Mouse (Mus musculus) kidney, adult 18-20 months (tissue): ENCODE measurements at regions not wholly inside any gene's neighbourhood (a gene's known extent, or its start where the extent isn't known, plus 50 kb on each side); places are given as distances from the start of the nearest gene placed in this dataset.

Experiments used
- DNase-seq: peaks from one replicate; pipeline ENCODE4 v3.0.0; 2021

GRCm38 (mm10) chr9:33238846-33239245 is 602.8 kb downstream of the Ets1 start:
- no peak for DNase-seq

DNA sequence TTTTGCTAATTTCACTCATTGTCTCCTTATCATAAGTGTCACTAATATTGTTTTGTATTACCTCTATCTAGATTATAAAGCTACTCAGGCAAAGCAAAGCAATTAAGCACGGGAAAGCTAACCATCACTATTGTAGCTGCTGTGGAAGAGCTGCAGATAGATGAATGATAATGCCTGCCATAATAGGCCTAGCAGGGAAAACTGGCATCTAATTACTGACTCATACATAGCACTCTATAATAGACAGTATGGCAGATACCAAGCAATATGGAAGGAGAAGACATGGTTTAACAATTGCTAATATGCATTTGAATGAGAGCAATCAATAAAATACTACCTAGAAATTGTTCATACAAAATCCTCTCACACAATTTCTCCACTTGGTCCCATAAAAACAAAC is 604.5 kb downstream of the Ets1 start:
- DNase-seq, result no peak

GRCm38 (mm10) chr9:33240914-33241635 is 605.1 kb downstream of the Ets1 start:
- DNase-seq, result no peak

GRCm38 (mm10) chr9:33246932-33247331 is 610.9 kb downstream of the Ets1 start:
- peak; percentile 59 for DNase-seq

- no peak for DNase-seq
Observed at GRCm38 (mm10) chr9:33258241-33258640, 622.2 kb downstream of the Ets1 start.

DNA sequence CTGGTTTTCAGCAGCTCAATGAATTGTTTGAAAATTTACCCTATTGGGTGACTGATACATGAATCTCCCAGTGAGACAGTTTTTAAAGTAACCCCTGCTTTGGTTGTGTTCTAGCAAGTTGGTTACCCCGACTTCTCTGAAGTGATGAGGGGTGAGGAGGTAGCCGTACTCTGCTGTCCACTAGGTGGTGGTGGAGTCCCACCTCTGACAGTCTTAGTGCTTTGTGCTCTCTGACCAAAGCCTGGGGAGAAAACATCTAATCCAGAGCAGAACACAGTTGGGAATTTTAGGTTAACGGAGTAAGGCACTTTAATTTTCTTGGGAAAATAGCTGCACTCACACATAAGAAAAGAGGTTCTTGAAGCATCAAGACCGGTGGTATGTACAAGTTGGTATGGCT is 624.1 kb downstream of the Ets1 start:
- DNase-seq, result peak; percentile 47

GRCm38 (mm10) chr9:33289381-33289780 is 653.4 kb downstream of the Ets1 start:
- DNase-seq, result no peak

DNA sequence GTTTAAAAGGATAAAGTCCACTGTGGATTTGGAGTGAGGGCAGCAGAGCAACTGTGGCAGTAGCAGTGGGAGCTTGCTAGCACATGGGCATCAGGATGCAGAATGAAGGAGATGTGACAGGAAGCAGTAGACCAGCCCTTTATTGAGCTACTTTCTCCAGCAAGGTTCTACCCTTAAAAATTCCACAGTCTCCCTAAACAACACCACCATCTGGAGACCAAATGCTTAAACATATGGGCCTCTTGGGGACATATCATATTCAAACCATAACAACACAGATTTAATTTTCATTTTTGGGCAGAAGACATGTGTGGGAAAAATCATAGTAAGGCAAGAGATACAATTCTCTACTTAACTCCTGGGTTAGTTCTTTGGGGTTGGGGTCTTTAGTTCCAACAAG is 656.1 kb downstream of the Ets1 start:
- DNase-seq, result no peak

- DNase-seq, result no peak
Observed at GRCm38 (mm10) chr9:33295925-33296324, 659.9 kb downstream of the Ets1 start.

GRCm38 (mm10) chr9:33319525-33320025 is 683.6 kb downstream of the Ets1 start:
- DNase-seq, result peak; percentile 9

- no peak for DNase-seq
Observed at GRCm38 (mm10) chr9:33327722-33328121, 691.7 kb downstream of the Ets1 start.

- no peak for DNase-seq
Observed at GRCm38 (mm10) chr9:33350258-33350657, 714.2 kb downstream of the Ets1 start.

GRCm38 (mm10) chr9:33356621-33357020 is 720.6 kb downstream of the Ets1 start:
- no peak for DNase-seq

GRCm38 (mm10) chr9:33360966-33361365 is 724.9 kb downstream of the Ets1 start:
- no peak for DNase-seq

DNA sequence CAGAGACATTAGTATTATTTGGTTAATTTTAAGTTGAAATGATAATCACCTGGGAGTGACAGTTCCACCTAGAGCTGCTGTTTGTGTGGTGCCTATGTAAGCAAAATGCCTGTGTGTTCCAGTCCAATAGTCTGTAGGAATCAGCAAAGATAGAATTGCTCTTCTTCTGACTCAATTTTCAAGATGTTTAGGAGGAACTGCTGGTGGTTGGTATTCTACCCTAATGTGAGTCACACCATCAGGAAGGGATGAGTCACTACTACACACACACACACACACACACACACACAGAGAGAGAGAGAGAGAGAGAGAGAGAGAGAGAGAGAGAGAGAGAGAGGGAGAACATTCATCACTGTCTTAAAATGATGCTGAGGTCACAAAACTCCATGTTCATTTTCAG is 753.1 kb downstream of the Ets1 start:
- no peak for DNase-seq

- DNase-seq, result no peak
Observed at GRCm38 (mm10) chr9:33404691-33405090, 768.7 kb downstream of the Ets1 start.

DNA sequence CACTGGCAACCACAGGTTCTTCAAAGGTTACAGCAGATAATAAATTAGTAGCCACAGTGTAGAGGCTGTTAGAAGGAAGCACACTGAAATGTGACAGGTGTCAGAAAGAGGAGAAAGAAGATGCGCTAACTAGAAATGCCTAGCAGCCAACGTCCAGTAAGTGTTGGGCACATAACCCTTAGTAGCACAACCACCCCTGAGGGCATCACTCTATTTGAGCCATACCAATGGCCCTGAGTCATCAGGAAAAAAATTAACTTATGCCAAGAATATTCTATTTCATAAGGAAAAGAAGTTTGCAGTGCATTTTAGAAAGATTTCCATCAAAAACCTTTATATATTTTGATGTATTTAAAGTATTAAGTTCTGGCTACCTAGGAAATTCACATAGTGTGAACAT is 771.5 kb downstream of the Ets1 start:
- no peak for DNase-seq

GRCm38 (mm10) chr9:33423781-33424180 is 787.8 kb downstream of the Ets1 start:
- DNase-seq, result peak; percentile 8

GRCm38 (mm10) chr9:33436459-33436858 is 800.4 kb downstream of the Ets1 start:
- no peak for DNase-seq

GRCm38 (mm10) chr9:33442266-33442665 is 806.2 kb downstream of the Ets1 start:
- DNase-seq, result no peak

- DNase-seq, result no peak
Observed at GRCm38 (mm10) chr9:33445902-33446301, 809.9 kb downstream of the Ets1 start.

- DNase-seq, result no peak
Observed at GRCm38 (mm10) chr9:33475106-33475505, 839.1 kb downstream of the Ets1 start.

GRCm38 (mm10) chr9:33482845-33483540 is 847.0 kb downstream of the Ets1 start:
- no peak for DNase-seq

- DNase-seq, result no peak
Observed at GRCm38 (mm10) chr9:33483541-33483846, 847.5 kb downstream of the Ets1 start.
